Mouse (Mus musculus) spleen, adult 2 months (tissue): ENCODE measurements around the gene Asxl1.

Source experiments
- CTCF ChIP-seq: fragments of 200-500 bp; IDR thresholded peaks from 2 replicates; pipeline ENCODE4 v1.5.1; 2011; ENCODE audit warnings: mild to moderate bottlenecking, inconsistent platforms; ENCODE audit not compliant: insufficient read depth, insufficient read length, insufficient replicate concordance; ENCODE audit errors: extremely low read depth
- POLR2A ChIP-seq: fragments of 200-500 bp; IDR thresholded peaks from 2 replicates; pipeline ENCODE4 v1.6.1; 2011; ENCODE audit warnings: low read depth, low read length, inconsistent platforms

DNA sequence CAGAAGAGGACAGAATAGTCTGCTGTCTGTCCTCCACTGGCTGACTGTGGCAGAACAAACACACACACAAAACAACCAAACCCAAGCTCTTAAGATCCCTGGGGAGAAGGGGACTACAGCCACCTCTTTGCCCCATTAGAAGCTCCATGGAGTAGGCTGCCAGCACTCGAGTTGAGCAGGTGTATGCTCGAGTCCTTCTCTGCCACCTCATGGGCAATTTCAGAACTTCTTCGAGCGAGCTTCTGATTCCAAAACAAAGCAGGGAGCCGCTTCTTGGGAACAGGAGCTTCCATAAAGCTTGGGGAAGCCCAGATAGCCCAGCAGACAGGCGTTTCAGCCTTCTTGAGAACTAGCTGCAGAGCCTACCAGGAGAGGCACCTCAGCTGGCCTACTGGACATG, 66.9 kb downstream of the Asxl1 start:
- no peak for TF ChIP-seq CTCF
- TF ChIP-seq POLR2A = no peak
